Mouse (Mus musculus): ENCODE data around the gene Ipcef1. TPM values are rescaled to one million over a fixed set of nuclear protein-coding genes. Genes with fewer than 3 reads are reported as not detected.

Gene Ipcef1
- polyA plus RNA-seq (2017; shearing (Covaris generic)), result 100 to 1,000 TPM; 101 to 123 TPM

DNA sequence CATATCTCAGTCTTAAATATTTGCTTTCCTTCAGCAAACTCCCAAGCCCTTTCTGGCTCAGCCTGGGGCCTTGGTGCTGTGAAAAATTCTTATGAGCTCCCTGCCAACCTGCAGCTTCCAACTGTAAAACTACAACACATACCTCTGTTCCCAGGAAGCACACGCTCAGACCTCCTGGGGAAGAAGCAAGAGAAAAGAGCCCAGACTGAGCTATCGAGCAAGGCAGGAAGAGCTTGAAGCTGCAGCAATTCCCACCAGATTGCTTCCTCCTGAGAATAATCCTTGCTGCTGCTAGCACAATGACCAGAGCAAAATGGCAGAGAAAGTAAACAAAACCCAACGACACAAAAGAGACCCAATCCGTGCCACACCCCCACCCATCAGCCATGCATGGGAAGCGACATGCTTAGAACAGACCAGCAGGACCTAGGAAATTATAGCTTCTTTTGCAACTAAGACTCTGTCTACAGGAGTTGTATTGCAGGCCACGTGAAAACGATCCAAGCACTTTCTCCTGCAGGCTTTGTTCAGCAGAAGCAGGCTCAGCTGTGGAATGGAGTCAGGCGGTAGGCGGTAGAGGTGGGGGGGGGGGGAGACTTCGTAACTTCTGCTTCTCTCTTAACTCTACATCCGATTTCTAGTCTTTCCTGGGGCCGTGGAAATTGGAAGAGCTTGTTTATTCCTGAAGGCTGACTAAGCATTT lies at the start of gene Ipcef1:
Gene Ipcef1, minus strand, starts transcription at position 164 of the 703 bp plus-strand sequence.
- no peak for ATAC-seq

GRCm38 (mm10) chr10:7077971-7078370 lies 25.7 kb upstream of the Ipcef1 start:
- no peak for ATAC-seq

- ATAC-seq, result no peak
Observed at GRCm38 (mm10) chr10:7077389-7077808, 25.1 kb upstream of the Ipcef1 start.

GRCm38 (mm10) chr10:7076662-7077211 lies 24.5 kb upstream of the Ipcef1 start:
- no peak for ATAC-seq

DNA sequence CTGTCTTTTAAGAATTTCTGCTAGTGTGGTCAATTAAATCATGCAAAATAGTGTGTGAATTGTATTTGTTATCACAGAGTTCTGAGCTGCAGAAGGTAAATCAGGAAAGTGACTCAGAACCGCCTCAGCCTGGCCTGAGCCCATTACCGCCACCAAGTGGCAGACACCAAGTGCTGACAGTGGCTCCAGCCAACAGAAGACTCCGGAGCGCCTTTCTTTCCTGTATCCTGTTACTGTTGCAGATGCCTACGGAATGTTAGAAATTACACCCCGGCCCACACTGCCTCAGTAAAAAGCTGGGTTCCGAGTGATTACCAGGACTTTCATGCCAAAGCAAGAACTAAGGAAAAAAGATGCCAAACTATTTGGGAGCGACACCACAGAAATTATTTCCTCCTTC lies 23.9 kb upstream of the Ipcef1 start:
- peak; percentile 99 for ATAC-seq

GRCm38 (mm10) chr10:7075661-7076060 lies 23.4 kb upstream of the Ipcef1 start:
- no peak for ATAC-seq

DNA sequence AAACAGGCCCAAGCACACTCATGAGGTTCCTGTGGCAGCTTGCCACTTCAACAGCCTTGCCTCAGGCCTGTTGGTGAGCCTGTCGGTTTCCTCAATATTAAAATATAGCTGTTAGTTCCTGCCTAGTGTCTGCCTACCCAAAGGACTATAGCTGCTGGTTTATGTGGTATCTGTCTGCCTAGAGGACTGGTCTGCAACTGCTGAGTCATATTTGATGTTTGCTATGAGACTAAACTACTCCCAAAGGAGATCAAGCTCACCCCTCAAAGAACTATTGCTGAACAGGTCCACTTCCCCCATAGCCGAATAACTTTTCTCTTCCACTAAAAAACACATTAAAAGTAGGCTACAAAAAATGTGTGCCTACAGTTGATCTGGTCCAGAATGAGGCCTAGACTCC lies 22.0 kb upstream of the Ipcef1 start:
- no peak for ATAC-seq

DNA sequence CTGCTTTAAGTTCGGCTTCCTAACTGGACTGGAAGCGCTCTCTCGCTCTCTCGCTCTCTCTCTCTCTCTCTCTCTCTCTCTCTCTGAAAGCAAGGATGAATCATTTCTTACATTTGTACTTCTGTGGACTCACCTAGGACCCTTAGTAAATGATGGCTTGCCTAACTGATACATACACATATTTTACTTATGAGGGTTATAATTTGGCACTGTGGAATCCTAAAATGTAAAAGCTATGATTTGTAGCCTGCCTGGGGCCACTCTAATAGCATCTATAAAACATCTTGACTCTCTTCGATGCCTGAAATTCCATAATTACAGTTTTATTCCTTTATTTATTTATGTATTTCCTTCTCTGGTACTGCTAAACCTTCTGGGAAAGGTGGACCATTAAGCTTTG lies 18.6 kb upstream of the Ipcef1 start:
- ATAC-seq, result no peak

DNA sequence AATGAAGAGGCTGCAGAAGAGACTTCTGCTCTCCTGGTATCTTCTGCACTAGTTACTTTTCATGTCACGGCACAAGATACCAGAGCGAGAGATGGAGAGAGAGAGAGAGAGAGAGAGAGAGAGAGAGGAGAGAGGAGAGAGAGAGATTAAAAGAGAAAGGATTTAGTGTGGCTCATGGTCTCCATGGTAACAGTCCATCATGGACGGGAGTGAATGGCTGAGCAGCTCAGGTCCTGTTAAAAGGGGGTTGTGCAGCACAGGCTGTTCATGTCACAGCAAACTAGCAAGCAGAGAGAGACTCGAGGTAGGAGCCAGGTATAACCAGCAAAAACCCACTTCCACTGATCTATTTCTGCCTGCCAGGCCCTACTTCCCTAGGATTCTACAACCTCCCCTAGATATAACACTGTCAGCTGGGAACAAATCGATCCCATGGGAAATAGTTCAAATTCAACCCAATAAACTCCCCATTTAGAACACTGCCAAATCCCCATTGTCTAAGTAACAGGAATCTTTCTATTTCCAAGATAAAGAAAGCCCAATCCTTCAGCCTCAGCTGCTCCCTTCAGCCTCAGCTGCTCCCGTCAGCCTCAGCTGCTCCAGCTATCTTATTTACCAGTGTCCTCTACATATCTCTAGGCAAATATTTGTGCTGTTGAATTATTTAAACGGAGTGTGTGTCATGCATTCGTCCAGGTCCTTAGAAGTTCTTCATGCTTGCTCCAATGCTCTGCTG lies 18.0 kb upstream of the Ipcef1 start:
- ATAC-seq, result no peak

DNA sequence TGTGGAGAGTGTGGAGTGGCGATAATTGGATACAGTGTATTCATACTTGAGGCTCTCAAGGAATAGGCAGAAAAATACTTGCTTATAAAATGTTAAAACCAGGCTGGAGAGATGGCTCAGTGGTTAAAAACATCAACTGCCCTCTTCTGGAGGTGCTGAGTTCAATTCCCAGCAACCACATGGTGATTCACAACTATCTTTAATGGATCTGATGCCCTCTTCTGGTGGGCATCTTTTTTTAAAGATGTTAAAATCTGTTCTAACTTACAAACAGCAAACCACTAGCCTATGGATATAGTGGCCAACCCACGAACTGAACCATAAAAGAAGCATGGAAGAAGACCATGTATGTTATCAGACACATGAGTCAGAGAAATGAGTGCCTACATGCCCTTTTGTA lies 16.8 kb upstream of the Ipcef1 start:
- no peak for ATAC-seq

DNA sequence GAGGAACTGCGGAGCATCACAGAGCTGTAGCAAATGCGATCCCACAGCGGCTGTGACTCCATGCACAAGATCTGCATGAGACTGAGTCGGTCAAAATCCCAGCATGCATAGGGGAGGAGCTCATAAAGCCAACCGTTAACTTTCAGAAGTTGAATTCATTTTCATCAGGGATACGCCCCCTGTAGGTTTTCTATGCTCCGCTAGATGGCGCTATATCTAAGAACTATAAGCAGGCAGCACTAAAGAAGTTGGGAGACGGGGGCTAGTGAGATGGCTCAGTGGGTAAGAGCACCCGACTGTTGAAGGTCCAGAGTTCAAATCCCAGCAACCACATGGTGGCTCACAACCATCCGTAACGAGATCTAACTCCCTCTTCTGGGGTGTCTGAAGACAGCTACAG lies 16.3 kb upstream of the Ipcef1 start:
- ATAC-seq, result peak; percentile 57

GRCm38 (mm10) chr10:7063752-7064457 lies 11.6 kb upstream of the Ipcef1 start:
- no peak for ATAC-seq

- peak; percentile 23 for ATAC-seq
Observed at GRCm38 (mm10) chr10:7062993-7063392, 10.7 kb upstream of the Ipcef1 start.

GRCm38 (mm10) chr10:7060326-7060725 lies 8.0 kb upstream of the Ipcef1 start:
- no peak for ATAC-seq

GRCm38 (mm10) chr10:7057546-7057945 lies 5.3 kb upstream of the Ipcef1 start:
- ATAC-seq, result no peak

GRCm38 (mm10) chr10:7054560-7055205 lies 2.4 kb upstream of the Ipcef1 start:
- ATAC-seq, result no peak

DNA sequence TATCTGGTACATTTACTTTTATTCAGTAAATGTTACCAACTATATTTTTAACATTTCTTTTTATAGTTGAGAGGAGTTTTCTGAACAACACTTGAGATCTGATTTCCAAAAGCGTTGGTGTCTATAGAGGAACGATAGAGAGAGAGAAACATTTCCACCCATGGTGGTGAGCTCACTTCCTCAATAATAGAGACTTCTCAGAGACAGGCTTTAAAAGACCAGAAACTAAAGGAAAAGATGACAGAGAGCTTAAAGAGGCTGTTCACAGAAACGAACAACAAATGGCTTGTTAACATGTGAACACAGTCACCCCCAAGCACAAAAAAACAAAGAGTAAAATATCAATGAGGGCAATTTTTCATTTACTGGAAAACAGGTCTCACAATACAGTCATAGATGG lies 2.4 kb downstream of the Ipcef1 start:
- peak; percentile 70 for ATAC-seq

- no peak for ATAC-seq
Observed at GRCm38 (mm10) chr10:7047919-7048291, 4.4 kb downstream of the Ipcef1 start.

DNA sequence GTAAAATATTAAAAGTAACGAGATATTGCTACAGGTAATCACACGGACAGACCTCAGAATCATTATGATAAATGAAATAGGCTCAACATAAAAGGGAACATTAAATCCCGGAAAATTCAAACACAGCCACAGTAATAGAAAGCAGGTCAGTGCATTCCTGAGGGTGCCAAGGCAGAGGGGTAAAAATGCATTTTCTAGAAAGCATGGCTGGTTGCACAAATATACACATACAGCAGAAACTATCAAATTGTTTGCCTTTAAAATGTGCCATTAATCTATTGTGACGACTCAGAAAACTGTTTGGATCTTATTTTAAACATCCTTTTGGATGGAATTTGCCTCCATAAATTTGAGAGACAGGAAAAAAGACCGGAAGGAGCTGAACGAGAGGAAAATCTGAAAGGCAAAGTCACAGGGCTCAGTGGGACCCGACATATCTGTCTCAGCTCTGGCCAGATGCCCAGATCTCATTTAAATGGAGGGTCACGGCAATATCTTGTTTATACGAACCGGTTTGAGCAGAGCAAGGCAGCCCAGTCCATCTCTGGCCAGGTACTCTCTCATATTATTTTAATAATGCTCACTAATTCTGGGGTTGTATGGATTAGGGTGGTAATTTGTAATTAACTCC lies 4.9 kb downstream of the Ipcef1 start:
- no peak for ATAC-seq

- ATAC-seq, result no peak
Observed at GRCm38 (mm10) chr10:7043896-7044295, 8.4 kb downstream of the Ipcef1 start.

DNA sequence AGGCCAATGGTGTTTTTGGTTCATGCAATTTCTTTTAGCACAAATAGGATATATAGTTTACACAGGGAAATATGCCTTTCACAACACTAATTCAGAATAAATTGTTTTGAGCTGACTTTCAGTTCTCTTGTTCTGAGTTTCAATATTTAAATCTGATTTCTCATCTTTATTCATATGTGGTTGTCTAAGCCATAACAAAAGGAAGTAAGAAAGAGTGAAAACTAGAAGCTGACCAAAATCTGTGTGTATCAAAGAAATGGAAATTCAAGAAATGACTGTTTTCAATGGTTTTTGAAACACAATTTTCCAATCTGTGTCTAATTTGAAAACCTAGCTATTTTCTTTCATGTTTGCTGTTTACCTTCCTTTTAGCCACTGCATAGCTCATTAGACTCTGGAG lies 11.2 kb downstream of the Ipcef1 start:
- peak; percentile 61 for ATAC-seq

DNA sequence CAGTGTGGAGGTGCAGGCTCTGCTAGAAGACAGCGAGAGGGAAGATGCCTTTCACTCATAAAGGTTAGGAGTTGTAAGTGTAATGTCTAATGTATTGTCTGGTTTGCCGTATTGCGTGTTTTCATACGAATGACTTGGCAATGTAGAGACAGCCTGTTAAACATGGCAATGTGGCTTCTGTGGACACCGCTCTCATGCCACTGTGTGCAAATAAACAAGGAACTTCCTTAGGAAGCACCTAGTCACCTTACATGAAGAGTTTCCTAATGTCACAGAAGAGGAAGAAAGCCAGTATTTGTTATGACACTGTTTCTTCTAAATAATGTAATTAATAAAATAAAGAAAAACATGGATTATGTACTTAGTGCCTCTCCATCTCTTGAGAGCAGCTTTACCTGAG lies 15.1 kb downstream of the Ipcef1 start:
- no peak for ATAC-seq
